Mouse (Mus musculus) C2C12 (cell line): ENCODE measurements at regions not wholly inside any gene's neighbourhood (a gene's known extent, or its start where the extent isn't known, plus 50 kb on each side); places are given as distances from the start of the nearest gene placed in this dataset.

Experiments used
- CTCF ChIP-seq: IDR thresholded peaks from one replicate; pipeline ENCODE4 v1.5.1; 2011; ENCODE audit not compliant: control insufficient read depth, insufficient read depth, insufficient read length
- MAX ChIP-seq: IDR thresholded peaks from one replicate; pipeline ENCODE4 v1.6.1; 2011; ENCODE audit warnings: mild to moderate bottlenecking, control low read depth
- USF1 ChIP-seq: IDR thresholded peaks from one replicate; pipeline ENCODE4 v1.6.1; 2011; ENCODE audit warnings: low read depth, mild to moderate bottlenecking, control low read depth, moderate library complexity

GRCm38 (mm10) chr16:63452301-63452700, 411.7 kb downstream of the Epha3 start:
- TF ChIP-seq CTCF (no peak), USF1 (no peak), MAX (no peak)
